Mouse (Mus musculus): Measurements from ENCODE around the gene Thtpa. TPM values are rescaled to one million over a fixed set of nuclear protein-coding genes. Genes with fewer than 3 reads are reported as not detected.

Gene Thtpa
- polyA plus RNA-seq, 1 experiment: 4.9 TPM

DNA sequence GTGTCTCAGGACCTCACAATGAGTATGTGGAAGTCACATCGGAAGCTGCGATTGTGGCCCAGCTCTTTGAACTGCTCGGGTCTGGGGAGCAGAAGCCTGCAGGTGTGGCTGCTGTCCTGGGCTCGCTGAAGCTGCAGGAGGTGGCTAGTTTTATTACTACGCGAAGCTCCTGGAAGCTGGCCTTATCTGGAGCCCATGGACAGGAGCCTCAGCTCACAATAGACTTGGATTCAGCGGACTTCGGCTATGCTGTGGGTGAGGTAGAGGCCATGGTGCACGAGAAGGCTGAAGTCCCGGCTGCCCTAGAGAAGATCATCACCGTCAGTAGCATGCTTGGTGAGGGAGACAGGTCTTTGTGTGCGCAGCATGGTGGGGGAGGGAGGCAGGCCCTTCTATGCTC, 1.1 kb downstream of the Thtpa start:
- TF ChIP-seq POLR2A (IDR thresholded peaks at IDR 0.05; ENCODE audit: low read depth, low read length): peak; percentile 27; the same call in 1 of the 2 replicates
- TF ChIP-seq CTCF (IDR thresholded peaks at IDR 0.05; ENCODE audit: extremely low read depth, insufficient read length, insufficient replicate concordance, low read depth, low read length): no peak
- Histone ChIP-seq H3K36me3 (ENCODE audit: control insufficient read depth, insufficient read depth, low read length) (peaks cover 31% of the 10 kb centered on the region), H3K27me3 (ENCODE audit: control insufficient read depth, insufficient read depth, low read length) (no peaks in the 10 kb centered on the region), H3K4me1 (ENCODE audit: control insufficient read depth, insufficient read depth, insufficient read length, low read length) (peaks cover 17% of the 10 kb centered on the region), H3K4me3 (ENCODE audit: low read depth, low read length) (peak overlapping the region; percentile 96), H3K27ac (ENCODE audit: insufficient read depth, low read depth, low read length) (peak overlapping the region; percentile 89)
- WGBS: 28% methylated on average over 12 of the region's 12 CpGs

DNA sequence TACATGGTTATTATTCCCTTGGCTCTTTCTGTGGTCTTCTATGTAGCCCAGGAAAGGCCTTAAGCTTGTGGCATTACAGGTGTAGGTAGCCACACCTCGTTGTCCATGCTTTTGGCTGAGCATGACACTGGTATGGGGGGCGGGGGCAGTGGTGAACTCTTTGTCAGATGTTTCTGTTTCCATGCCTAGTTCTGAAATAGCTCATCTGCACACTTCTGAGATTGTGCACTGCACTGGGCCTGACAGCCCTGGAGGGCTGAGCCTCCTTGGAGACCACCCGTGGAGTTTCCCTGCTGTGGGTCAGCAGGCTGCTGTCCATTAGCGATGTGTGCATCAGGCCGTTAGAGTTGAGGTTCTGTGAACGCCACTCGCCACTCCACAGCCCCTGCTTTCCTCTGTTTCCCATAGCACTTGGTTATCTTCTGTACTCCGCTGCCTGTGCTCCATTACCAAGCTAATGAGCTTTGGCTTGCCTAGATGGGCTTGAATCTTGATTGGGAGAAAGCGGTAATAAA, 2.0 kb downstream of the Thtpa start:
- WGBS: 64% methylated on average over 9 of the region's 9 CpGs
- H3K27ac ChIP-seq (ENCODE audit: insufficient read depth, low read depth, low read length): no peak overlapping the region
- peaks cover 40% of the 10 kb centered on the region for H3K36me3 ChIP-seq (ENCODE audit: control insufficient read depth, insufficient read depth, low read length)
- no peak overlapping the region for H3K4me3 ChIP-seq (ENCODE audit: low read depth, low read length)
- no peaks in the 10 kb centered on the region for H3K27me3 ChIP-seq (ENCODE audit: control insufficient read depth, insufficient read depth, low read length)
- peaks cover 11% of the 10 kb centered on the region for H3K4me1 ChIP-seq (ENCODE audit: control insufficient read depth, insufficient read depth, insufficient read length, low read length)
- TF ChIP-seq CTCF (IDR thresholded peaks at IDR 0.05; ENCODE audit: extremely low read depth, insufficient read length, insufficient replicate concordance, low read depth, low read length) (no peak), POLR2A (IDR thresholded peaks at IDR 0.05; ENCODE audit: low read depth, low read length) (no peak)

GRCm38 (mm10) chr14:55097646-55098045, 3.1 kb downstream of the Thtpa start:
- H3K4me3 ChIP-seq (ENCODE audit: low read depth, low read length): no peak overlapping the region
- TF ChIP-seq POLR2A (IDR thresholded peaks at IDR 0.05; ENCODE audit: low read depth, low read length): no peak
- no peak for TF ChIP-seq CTCF (IDR thresholded peaks at IDR 0.05; ENCODE audit: extremely low read depth, insufficient read length, insufficient replicate concordance, low read depth, low read length)
- H3K27me3 ChIP-seq (ENCODE audit: control insufficient read depth, insufficient read depth, low read length): no peaks in the 10 kb centered on the region
- H3K27ac ChIP-seq (ENCODE audit: insufficient read depth, low read depth, low read length): peak overlapping the region; percentile 25; the same call in 1 of the 2 replicates
- H3K36me3 ChIP-seq (ENCODE audit: control insufficient read depth, insufficient read depth, low read length): peaks cover 46% of the 10 kb centered on the region
- H3K4me1 ChIP-seq (ENCODE audit: control insufficient read depth, insufficient read depth, insufficient read length, low read length): peaks cover 11% of the 10 kb centered on the region
- WGBS: 75% methylated on average over 10 of the region's 10 CpGs

DNA sequence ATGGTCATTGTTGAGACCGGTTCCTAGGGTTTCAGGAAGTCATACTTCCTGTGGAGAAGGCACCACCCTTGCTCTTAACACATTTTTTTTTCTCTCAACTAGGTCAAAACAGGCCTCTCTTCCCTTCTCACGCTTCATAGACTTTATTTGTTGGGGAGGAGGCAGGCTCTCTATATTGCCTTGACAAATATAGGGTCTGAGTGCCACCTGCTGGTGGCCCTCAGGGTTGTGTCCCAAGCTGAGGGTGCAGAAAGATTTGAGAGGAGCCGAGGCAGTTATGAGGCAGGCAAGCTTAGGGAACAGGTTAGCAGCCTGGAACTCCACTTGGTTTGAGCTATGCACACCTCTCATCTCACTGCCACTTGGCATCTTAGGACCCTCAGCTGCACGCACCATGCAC, 3.5 kb downstream of the Thtpa start:
- no peak for TF ChIP-seq POLR2A (IDR thresholded peaks at IDR 0.05; ENCODE audit: low read depth, low read length)
- peak; percentile 64; the same call in 1 of the 2 replicates for TF ChIP-seq CTCF (IDR thresholded peaks at IDR 0.05; ENCODE audit: extremely low read depth, insufficient read length, insufficient replicate concordance, low read depth, low read length)
- no peak overlapping the region for H3K4me3 ChIP-seq (ENCODE audit: low read depth, low read length)
- WGBS: 72% methylated on average over 4 of the region's 4 CpGs
- no peaks in the 10 kb centered on the region for H3K27me3 ChIP-seq (ENCODE audit: control insufficient read depth, insufficient read depth, low read length)
- H3K27ac ChIP-seq (ENCODE audit: insufficient read depth, low read depth, low read length): no peak overlapping the region; the same call in 1 of the 2 replicates
- H3K36me3 ChIP-seq (ENCODE audit: control insufficient read depth, insufficient read depth, low read length): peaks cover 49% of the 10 kb centered on the region
- H3K4me1 ChIP-seq (ENCODE audit: control insufficient read depth, insufficient read depth, insufficient read length, low read length): peaks cover 11% of the 10 kb centered on the region

- H3K4me1 ChIP-seq (ENCODE audit: control insufficient read depth, insufficient read depth, insufficient read length, low read length): peaks cover 2% of the 10 kb centered on the region; the same call in 1 of the 2 replicates
- 53% methylated on average over 4 of the region's 4 CpGs for WGBS
- TF ChIP-seq CTCF (IDR thresholded peaks at IDR 0.05; ENCODE audit: extremely low read depth, insufficient read length, insufficient replicate concordance, low read depth, low read length) (peak; percentile 64; the same call in 1 of the 2 replicates), POLR2A (IDR thresholded peaks at IDR 0.05; ENCODE audit: low read depth, low read length) (no peak)
Measured at GRCm38 (mm10) chr14:55101592-55101991, 7.0 kb downstream of the Thtpa start.

GRCm38 (mm10) chr14:55102253-55102785, 7.7 kb downstream of the Thtpa start:
- no peaks in the 10 kb centered on the region for H3K27me3 ChIP-seq (ENCODE audit: control insufficient read depth, insufficient read depth, low read length)
- no peak overlapping the region for H3K27ac ChIP-seq (ENCODE audit: insufficient read depth, low read depth, low read length)
- H3K36me3 ChIP-seq (ENCODE audit: control insufficient read depth, insufficient read depth, low read length): peaks cover 65% of the 10 kb centered on the region
- H3K4me3 ChIP-seq (ENCODE audit: low read depth, low read length): no peak overlapping the region
- TF ChIP-seq POLR2A (IDR thresholded peaks at IDR 0.05; ENCODE audit: low read depth, low read length): no peak
- TF ChIP-seq CTCF (IDR thresholded peaks at IDR 0.05; ENCODE audit: extremely low read depth, insufficient read length, insufficient replicate concordance, low read depth, low read length): no peak
- 90% methylated on average over 15 of the region's 15 CpGs for WGBS
- H3K4me1 ChIP-seq (ENCODE audit: control insufficient read depth, insufficient read depth, insufficient read length, low read length): peaks cover 5% of the 10 kb centered on the region; the same call in 1 of the 2 replicates

More at GRCm38 (mm10) chr14:55101592-55101991, 7.0 kb downstream of the Thtpa start:
- Histone ChIP-seq H3K27me3 (ENCODE audit: control insufficient read depth, insufficient read depth, low read length) (no peaks in the 10 kb centered on the region), H3K4me3 (ENCODE audit: low read depth, low read length) (no peak overlapping the region), H3K36me3 (ENCODE audit: control insufficient read depth, insufficient read depth, low read length) (peaks cover 65% of the 10 kb centered on the region), H3K27ac (ENCODE audit: insufficient read depth, low read depth, low read length) (no peak overlapping the region)

- no peak overlapping the region for H3K4me3 ChIP-seq (ENCODE audit: low read depth, low read length)
- no peaks in the 10 kb centered on the region for H3K27me3 ChIP-seq (ENCODE audit: control insufficient read depth, insufficient read depth, low read length)
- peaks cover 15% of the 10 kb centered on the region; the same call in 1 of the 2 replicates for H3K4me1 ChIP-seq (ENCODE audit: control insufficient read depth, insufficient read depth, insufficient read length, low read length)
- no peak overlapping the region for H3K27ac ChIP-seq (ENCODE audit: insufficient read depth, low read depth, low read length)
- peaks cover 47% of the 10 kb centered on the region for H3K36me3 ChIP-seq (ENCODE audit: control insufficient read depth, insufficient read depth, low read length)
- 96% methylated on average over 18 of the region's 18 CpGs for WGBS
- TF ChIP-seq POLR2A (IDR thresholded peaks at IDR 0.05; ENCODE audit: low read depth, low read length): no peak
- no peak for TF ChIP-seq CTCF (IDR thresholded peaks at IDR 0.05; ENCODE audit: extremely low read depth, insufficient read length, insufficient replicate concordance, low read depth, low read length)
Measured at GRCm38 (mm10) chr14:55104365-55104764, 9.8 kb downstream of the Thtpa start.

All from small intestine, adult 2 months (tissue).